Mouse (Mus musculus) kidney, embryonic 14.5 days (tissue): ENCODE results near the gene Dram2. TPM values are rescaled to one million over a fixed set of nuclear protein-coding genes. Genes with fewer than 3 reads are reported as not detected.
"Not testable (repeated sequence)": the region's sequence is repeated elsewhere in the genome, so short reads cannot be mapped to it uniquely, and the experiment has no call there.

Experiments used
- ATAC-seq: fragments of 200-750 bp; cut with Nextera tagmentation; 2 replicates; pipeline ENCODE4 v1.8.0; 2017; ENCODE audit warnings: moderate number of reproducible peaks, mild to moderate bottlenecking, moderate TSS enrichment, moderate library complexity; ENCODE audit not compliant: low FRiP score, low TSS enrichment
- H3K27ac ChIP-seq: fragments of 300-500 bp; sonication (generic); 2 replicates; pipeline ENCODE4 v1.5.1; 2014; ENCODE audit warnings: low read depth, mild to moderate bottlenecking, low read length, moderate library complexity, mixed read lengths
- H3K27me3 ChIP-seq: fragments of 300-500 bp; sonication (generic); 2 replicates; pipeline ENCODE4 v1.6.1; 2014; ENCODE audit warnings: mild to moderate bottlenecking, low read length; ENCODE audit not compliant: control insufficient read depth, insufficient read depth
- H3K36me3 ChIP-seq: fragments of 300-500 bp; sonication (generic); 2 replicates; pipeline ENCODE4 v1.6.1; 2014; ENCODE audit warnings: low read length, mixed read lengths; ENCODE audit not compliant: control insufficient read depth, insufficient read depth
- H3K4me1 ChIP-seq: fragments of 300-500 bp; sonication (generic); 2 replicates; pipeline ENCODE4 v1.6.1; 2014; ENCODE audit warnings: low read length, mixed read lengths; ENCODE audit not compliant: control insufficient read depth, insufficient read depth
- H3K4me2 ChIP-seq: fragments of 300-500 bp; sonication (generic); replicated peaks from 2 replicates; pipeline ENCODE4 v1.6.1; 2014; ENCODE audit warnings: low read depth, mild to moderate bottlenecking, low read length
- H3K4me3 ChIP-seq: fragments of 300-500 bp; sonication (generic); 2 replicates; pipeline ENCODE4 v1.5.1; 2014; ENCODE audit warnings: mild to moderate bottlenecking, low read length
- H3K9ac ChIP-seq: fragments of 300-500 bp; sonication (generic); 2 replicates; pipeline ENCODE4 v1.6.1; 2014; ENCODE audit warnings: low read depth, mild to moderate bottlenecking, low read length, moderate library complexity
- H3K9me3 ChIP-seq: fragments of 300-500 bp; sonication (generic); 2 replicates; pipeline ENCODE4 v1.6.1; 2016; ENCODE audit warnings: low read length; ENCODE audit not compliant: control insufficient read depth
- WGBS: fragments of 180-500 bp; shearing (Covaris S2); extraction: QIAGEN DNeasy Blood & Tissue Kit; methylation state at CpG from one replicate; pipeline ENCODE4 v1.1.7; 2014; 5-methylcytosine and 5-hydroxymethylcytosine counted together
- polyA plus RNA-seq: library from polyadenylated mRNA; unstranded; fragments of >200 nt; fragmentation: Nextera tagmentation; extraction: Ambion mirVana; gene quantifications from 2 replicates; pipeline ENCODE4 v1.2.1, GENCODE M21; 2014

Dram2 gene
- polyA plus RNA-seq, 1 experiment from 2014 or later = 70.4 TPM

- not testable (repeated sequence) for H3K4me3 ChIP-seq, H3K4me1 ChIP-seq, H3K27me3 ChIP-seq, ATAC-seq, H3K4me2 ChIP-seq, H3K9ac ChIP-seq, H3K36me3 ChIP-seq, H3K9me3 ChIP-seq, H3K27ac ChIP-seq
- 82% methylated on average over 4 of the region's 4 CpGs for WGBS
Observed at GRCm38 (mm10) chr3:106593631-106594030, 46.0 kb downstream of the Dram2 start.

GRCm38 (mm10) chr3:106618103-106618502 lies 70.5 kb downstream of the Dram2 start:
- no peak for ATAC-seq
- Histone ChIP-seq H3K27ac (no peak overlapping the region), H3K27me3 (no peaks in the 10 kb centered on the region), H3K4me2 (no peak overlapping the region), H3K9ac (no peak overlapping the region), H3K36me3 (no peaks in the 10 kb centered on the region), H3K4me3 (no peak overlapping the region), H3K4me1 (no peaks in the 10 kb centered on the region), H3K9me3 (no peaks in the 10 kb centered on the region)
- 73% methylated on average over 1 of the region's 1 CpGs for WGBS

Other genes starting within 250 kb of the Dram2 start
- not detected in 2 replicates for gene Chil6, start 141.6 kb upstream of the Dram2 start, polyA plus RNA-seq
- gene Dennd2d, start 65.4 kb upstream of the Dram2 start, polyA plus RNA-seq = 3.8 and 4.4 TPM in 2 replicates
- 58.9 and 64.2 TPM in 2 replicates for gene Cept1, start within 50 bp of the Dram2 start, polyA plus RNA-seq
- gene Lrif1, start 137.2 kb downstream of the Dram2 start, polyA plus RNA-seq = 22.0 and 24.3 TPM in 2 replicates
- gene Cd53, start 242.4 kb downstream of the Dram2 start, polyA plus RNA-seq = 4.2 and 4.5 TPM in 2 replicates